ENCODE assay signal across 16 mouse cellular contexts in the genomic region with DNA sequence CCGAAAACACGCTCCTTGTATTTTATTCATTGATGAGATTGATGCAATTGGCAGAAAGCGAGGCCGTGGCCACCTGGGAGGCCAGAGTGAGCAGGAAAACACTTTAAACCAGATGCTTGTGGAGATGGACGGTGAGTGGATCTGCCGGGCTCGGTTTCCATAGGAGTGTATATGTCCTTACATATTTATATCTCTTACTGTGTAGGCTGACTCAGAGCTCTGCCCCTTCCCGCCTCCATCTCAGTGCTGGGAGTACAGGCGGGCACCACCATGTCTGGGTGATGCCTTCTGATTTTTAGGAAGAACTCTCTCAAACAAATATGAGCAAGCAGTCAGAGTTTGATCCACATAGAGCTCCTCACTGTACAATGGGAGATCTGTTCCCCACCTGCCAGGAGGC. TPM values are rescaled to one million over a fixed set of nuclear protein-coding genes. Genes with fewer than 3 reads are reported as not detected.
"Had no signal": no experiment of that assay in that cellular context is flagged by ENCODE, and none has a peak within 500 bp of the region (broad histone marks: within the 10 kb centered on the region; RNA-seq: fewer than 3 reads in every experiment).

No protein-coding gene starts in this region.

- H3K9ac ChIP-seq: neural tube, embryonic 13.5 days; neural tube, embryonic 15.5 days; stomach, embryonic 15.5 days had no signal

- H3K9me3 ChIP-seq: neural tube, embryonic 13.5 days; neural tube, embryonic 15.5 days; stomach, embryonic 15.5 days had no signal

- H3K4me3 ChIP-seq: neural tube, embryonic 13.5 days; neural tube, embryonic 15.5 days; stomach, embryonic 15.5 days had no signal

- H3K4me2 ChIP-seq: neural tube, embryonic 13.5 days; neural tube, embryonic 15.5 days; stomach, embryonic 15.5 days had no signal

- H3K4me1 ChIP-seq: neural tube, embryonic 13.5 days; neural tube, embryonic 15.5 days; stomach, embryonic 15.5 days had no signal

- DNase-seq: retina, postnatal 1 day; right cerebral cortex, adult 18-20 months; right cerebral cortex, postnatal 14 days; right cerebral cortex, postnatal 25 days; right cerebral cortex, postnatal 4 days; spleen, adult 18-20 months; thymus, adult 18-20 months; thymus, adult 2 months; thymus, postnatal 25 days; thymus, postnatal 36 days; thymus, postnatal 4 days had no signal

- H3K27ac ChIP-seq: neural tube, embryonic 13.5 days; neural tube, embryonic 15.5 days; stomach, embryonic 15.5 days; stomach, postnatal 0 days had no signal

- H3K27me3 ChIP-seq: neural tube, embryonic 13.5 days; neural tube, embryonic 15.5 days; stomach, embryonic 15.5 days had no signal

RNA-seq across cellular contexts. Expression of a gene that starts 22.4 kb away (rescaled TPM):
- polyA plus RNA-seq: spleen, adult 2 months had no signal
